Mouse (Mus musculus) bone marrow, adult 2 months (tissue): Measurements from ENCODE around the gene Ubl3.

Experiments
- CTCF ChIP-seq: fragments of 200-500 bp; IDR thresholded peaks from 2 replicates; pipeline ENCODE4 v1.5.1; 2011; ENCODE audit warnings: low read length, control low read depth; ENCODE audit not compliant: control insufficient read depth, insufficient read depth
- POLR2A ChIP-seq: fragments of 200-500 bp; IDR thresholded peaks from 2 replicates; pipeline ENCODE4 v1.6.1; 2011; ENCODE audit warnings: low read depth, mild to moderate bottlenecking, control low read depth, low read length, borderline replicate concordance; ENCODE audit not compliant: control insufficient read depth

- TF ChIP-seq CTCF = no peak
- no peak for TF ChIP-seq POLR2A
Observed at GRCm38 (mm10) chr5:148590603-148591447, 38.2 kb upstream of the Ubl3 start.
